Mouse (Mus musculus) midbrain, embryonic 13.5 days (tissue): ENCODE data around the gene Adgrv1. TPM values are rescaled to one million over a fixed set of nuclear protein-coding genes. Genes with fewer than 3 reads are reported as not detected.
A peak's percentile ranks its signal among the peaks of the same experiment; 100 is the strongest.
"Not testable (repeated sequence)": the region's sequence is repeated elsewhere in the genome, so short reads cannot be mapped to it uniquely, and the experiment has no call there.

ENCODE experiments used
- ATAC-seq: fragments of 200-750 bp; cut with Nextera tagmentation; 2 replicates; pipeline ENCODE4 v1.8.0; 2017; ENCODE audit warnings: mild to moderate bottlenecking, moderate TSS enrichment, moderate library complexity
- H3K27ac ChIP-seq: fragments of 300-500 bp; sonication (generic); 2 replicates; pipeline ENCODE4 v1.5.1; 2015; ENCODE audit warnings: inconsistent platforms, mild to moderate bottlenecking, moderate library complexity
- H3K27me3 ChIP-seq: fragments of 300-500 bp; sonication (generic); 2 replicates; pipeline ENCODE4 v1.6.1; 2015; ENCODE audit warnings: mild to moderate bottlenecking, inconsistent platforms
- H3K36me3 ChIP-seq: fragments of 300-500 bp; sonication (generic); 2 replicates; pipeline ENCODE4 v1.6.1; 2015; ENCODE audit warnings: mild to moderate bottlenecking, inconsistent platforms
- H3K4me1 ChIP-seq: fragments of 300-500 bp; sonication (generic); replicated peaks from 2 replicates; pipeline ENCODE4 v1.6.1; 2015; ENCODE audit warnings: inconsistent platforms
- H3K4me2 ChIP-seq: fragments of 300-500 bp; sonication (generic); replicated peaks from 2 replicates; pipeline ENCODE4 v1.6.1; 2015; ENCODE audit warnings: moderate library complexity, mild to moderate bottlenecking, inconsistent platforms
- H3K4me3 ChIP-seq: fragments of 300-500 bp; sonication (generic); replicated peaks from 2 replicates; pipeline ENCODE4 v1.5.1; 2015; ENCODE audit warnings: mild to moderate bottlenecking, inconsistent platforms
- H3K9ac ChIP-seq: fragments of 300-500 bp; sonication (generic); replicated peaks from 2 replicates; pipeline ENCODE4 v1.6.1; 2015; ENCODE audit warnings: mild to moderate bottlenecking, inconsistent platforms
- H3K9me3 ChIP-seq: fragments of 300-500 bp; sonication (generic); 2 replicates; pipeline ENCODE4 v1.6.1; 2016; ENCODE audit warnings: mild to moderate bottlenecking, inconsistent platforms
- WGBS: fragments of 180-500 bp; shearing (Covaris S2); methylation state at CpG from one replicate; pipeline ENCODE4 v1.1.7; 2015; 5-methylcytosine and 5-hydroxymethylcytosine counted together
- polyA plus RNA-seq: library from polyadenylated mRNA; unstranded; fragments of >200 nt; fragmentation: Nextera tagmentation; extraction: Ambion mirVana; gene quantifications from 2 replicates; pipeline ENCODE4 v1.2.1, GENCODE M21; 2015

Gene Adgrv1
- polyA plus RNA-seq = 28.5 and 29.1 TPM in 2 replicates

DNA sequence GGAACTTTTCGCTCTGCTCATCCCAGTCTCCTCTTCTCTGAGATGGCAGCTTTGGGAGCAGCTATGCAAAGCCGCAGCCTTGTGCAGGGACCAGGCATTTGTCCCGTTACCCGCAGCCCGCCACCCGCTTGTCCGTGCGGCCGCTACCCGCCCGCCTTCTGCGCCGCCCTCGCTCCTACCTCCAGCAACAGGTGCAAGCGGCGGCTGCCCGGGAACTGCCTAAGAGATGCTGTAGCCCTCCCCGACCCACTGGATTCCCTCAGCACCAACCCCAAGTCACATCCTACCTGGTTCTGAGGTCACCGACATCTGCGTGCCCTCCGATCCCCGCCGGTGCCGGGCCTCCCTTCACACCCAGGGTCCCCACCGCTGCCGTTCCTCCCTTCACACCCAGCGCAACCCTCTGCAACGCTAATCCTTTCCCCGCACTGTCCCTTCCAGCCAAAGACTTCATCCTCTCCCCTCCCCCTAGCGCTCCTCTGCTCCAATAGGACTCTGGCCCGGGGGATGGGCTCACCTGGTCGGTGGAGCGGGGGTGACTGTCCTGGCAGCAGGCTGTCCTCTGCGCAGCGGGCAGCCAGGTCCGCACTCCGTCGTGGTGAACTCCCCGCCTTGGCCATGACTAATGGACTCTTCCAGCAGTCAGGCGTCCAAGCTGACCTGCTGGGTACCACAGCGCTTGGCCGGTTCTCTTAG lies at the start of gene Adgrv1:
Gene Adgrv1 (minus strand): TSS at position 435 of the 696 bp plus-strand sequence.
- Histone ChIP-seq H3K9me3 (no peaks in the 10 kb centered on the region), H3K4me3 (peak within 1 kb of the TSS; percentile 49), H3K36me3 (no peaks in the 10 kb centered on the region), H3K27ac (no peak within 1 kb of the TSS; the same call in 1 of the 2 replicates), H3K9ac (peak within 1 kb of the TSS; percentile 74), H3K4me2 (peak within 1 kb of the TSS; percentile 76), H3K27me3 (no peaks in the 10 kb centered on the region; the same call in 1 of the 2 replicates), H3K4me1 (peaks cover 44% of the 10 kb centered on the region)
- peak; percentile 99 for ATAC-seq
- WGBS = under 1% methylated on average over 41 of the region's 42 CpGs

DNA sequence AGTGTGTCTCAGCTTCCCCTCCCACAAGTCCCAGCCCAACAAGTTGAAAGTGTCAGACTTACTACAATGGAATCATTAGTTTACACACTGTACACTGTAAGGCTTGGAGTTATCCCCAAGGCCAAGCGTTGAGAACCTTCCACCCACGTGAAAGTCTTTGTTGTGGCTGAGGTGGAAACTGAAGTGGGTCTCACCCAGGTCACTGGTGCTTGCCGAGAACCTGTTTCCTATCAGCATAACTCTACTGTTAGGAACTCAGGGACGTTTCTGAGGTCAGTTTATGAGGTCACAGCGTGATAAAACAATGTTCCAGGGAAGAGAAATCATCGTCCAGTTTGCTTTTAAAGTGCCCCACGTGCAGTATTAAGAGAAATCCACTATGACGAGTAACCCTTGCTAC lies 42.4 kb upstream of the Adgrv1 start:
- Histone ChIP-seq H3K27me3 (no peaks in the 10 kb centered on the region), H3K4me2 (no peak overlapping the region), H3K4me1 (no peaks in the 10 kb centered on the region), H3K27ac (no peak overlapping the region), H3K9me3 (no peaks in the 10 kb centered on the region), H3K9ac (no peak overlapping the region), H3K4me3 (no peak overlapping the region), H3K36me3 (peaks cover 18% of the 10 kb centered on the region)
- WGBS = 91% methylated on average over 8 of the region's 8 CpGs
- ATAC-seq = no peak

DNA sequence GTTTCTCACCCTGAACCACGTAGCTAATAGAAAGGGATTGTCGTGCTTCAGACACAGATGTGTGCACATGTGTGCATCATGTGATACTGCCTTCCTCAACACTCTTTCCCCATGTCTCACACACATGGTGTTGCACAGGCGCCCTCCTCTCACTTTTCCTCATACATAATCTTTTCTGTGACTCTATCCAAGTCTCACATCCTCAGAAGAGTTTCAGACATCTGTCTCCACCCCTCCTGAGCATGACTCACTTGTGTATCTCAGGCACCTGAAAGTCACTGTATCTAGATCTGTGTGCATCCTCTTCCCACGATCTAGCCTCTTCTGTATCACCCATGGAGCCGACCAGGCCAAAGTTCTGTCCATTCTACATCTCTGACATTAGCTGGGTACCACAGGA lies 34.8 kb upstream of the Adgrv1 start:
- Histone ChIP-seq H3K27me3 (no peaks in the 10 kb centered on the region), H3K36me3 (peaks cover 54% of the 10 kb centered on the region), H3K4me3 (no peak overlapping the region), H3K9me3 (no peaks in the 10 kb centered on the region), H3K27ac (no peak overlapping the region), H3K4me1 (no peaks in the 10 kb centered on the region), H3K4me2 (no peak overlapping the region), H3K9ac (no peak overlapping the region)
- 92% methylated on average over 5 of the region's 5 CpGs for whole genome bisulfite sequencing
- ATAC-seq = no peak

DNA sequence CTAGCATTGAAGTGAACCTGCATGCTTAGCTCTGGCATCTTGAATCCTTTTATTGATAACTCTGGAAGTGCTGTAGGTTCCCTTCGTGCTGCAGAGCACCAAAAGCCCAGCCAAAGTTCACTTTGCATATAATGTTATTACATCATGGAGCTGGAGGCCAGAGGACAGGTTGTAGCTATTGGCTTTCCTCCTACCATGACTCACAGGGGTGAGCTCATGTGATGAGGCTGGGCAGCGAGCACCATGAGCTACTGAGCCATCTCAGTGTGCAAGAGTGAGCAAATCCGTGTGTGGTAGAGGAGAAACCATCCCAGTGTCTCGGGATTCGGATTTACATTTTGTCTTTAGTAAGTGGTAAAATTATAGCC lies 31.4 kb upstream of the Adgrv1 start:
- Histone ChIP-seq H3K27ac (no peak overlapping the region), H3K4me3 (no peak overlapping the region), H3K4me2 (no peak overlapping the region), H3K4me1 (peaks cover 7% of the 10 kb centered on the region), H3K27me3 (no peaks in the 10 kb centered on the region), H3K9ac (no peak overlapping the region), H3K9me3 (no peaks in the 10 kb centered on the region), H3K36me3 (peaks cover 49% of the 10 kb centered on the region)
- no peak for ATAC-seq
- WGBS = 91% methylated on average over 5 of the region's 5 CpGs

DNA sequence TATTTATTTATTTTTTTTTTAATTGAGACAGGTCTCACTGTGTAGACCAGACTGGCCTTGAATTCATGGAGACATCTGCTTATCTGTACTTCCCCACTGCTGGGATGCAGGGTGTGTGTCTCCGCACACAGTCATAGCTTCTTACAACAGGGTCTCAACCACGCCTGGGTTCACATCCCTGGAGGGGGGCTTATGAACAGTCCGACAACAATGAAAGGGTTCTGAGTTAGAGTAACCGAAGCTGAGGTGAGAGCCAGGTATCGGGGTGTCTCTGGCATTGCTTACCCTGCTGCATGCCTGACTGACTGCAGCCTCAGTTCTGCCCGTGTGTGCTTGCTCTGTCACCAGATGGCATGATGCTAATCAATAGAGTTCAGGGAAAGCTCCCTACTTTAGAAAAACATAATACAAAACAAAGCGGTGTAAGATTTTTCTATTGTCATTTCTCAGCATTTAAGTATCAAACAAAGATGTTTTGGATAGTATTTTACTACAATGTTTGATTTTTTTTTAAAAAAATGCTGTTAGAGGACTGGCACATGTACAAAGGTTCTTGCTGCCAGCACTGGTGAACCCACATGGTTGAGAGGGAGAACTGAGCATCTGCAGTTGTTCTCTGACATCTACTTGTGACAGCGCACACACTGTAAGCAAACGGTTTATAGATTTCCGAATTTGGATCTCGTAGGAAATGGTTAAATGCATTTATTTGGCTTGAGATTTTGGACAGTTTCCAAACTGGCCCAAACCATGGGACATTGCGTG lies 30.8 kb upstream of the Adgrv1 start:
- Histone ChIP-seq H3K27me3 (no peaks in the 10 kb centered on the region), H3K9me3 (no peaks in the 10 kb centered on the region), H3K9ac (no peak overlapping the region), H3K4me3 (no peak overlapping the region), H3K4me2 (no peak overlapping the region), H3K4me1 (peaks cover 13% of the 10 kb centered on the region), H3K27ac (no peak overlapping the region), H3K36me3 (peaks cover 43% of the 10 kb centered on the region)
- ATAC-seq = peak; percentile 27; the same call in 1 of the 2 replicates
- WGBS = 85% methylated on average over 12 of the region's 12 CpGs

DNA sequence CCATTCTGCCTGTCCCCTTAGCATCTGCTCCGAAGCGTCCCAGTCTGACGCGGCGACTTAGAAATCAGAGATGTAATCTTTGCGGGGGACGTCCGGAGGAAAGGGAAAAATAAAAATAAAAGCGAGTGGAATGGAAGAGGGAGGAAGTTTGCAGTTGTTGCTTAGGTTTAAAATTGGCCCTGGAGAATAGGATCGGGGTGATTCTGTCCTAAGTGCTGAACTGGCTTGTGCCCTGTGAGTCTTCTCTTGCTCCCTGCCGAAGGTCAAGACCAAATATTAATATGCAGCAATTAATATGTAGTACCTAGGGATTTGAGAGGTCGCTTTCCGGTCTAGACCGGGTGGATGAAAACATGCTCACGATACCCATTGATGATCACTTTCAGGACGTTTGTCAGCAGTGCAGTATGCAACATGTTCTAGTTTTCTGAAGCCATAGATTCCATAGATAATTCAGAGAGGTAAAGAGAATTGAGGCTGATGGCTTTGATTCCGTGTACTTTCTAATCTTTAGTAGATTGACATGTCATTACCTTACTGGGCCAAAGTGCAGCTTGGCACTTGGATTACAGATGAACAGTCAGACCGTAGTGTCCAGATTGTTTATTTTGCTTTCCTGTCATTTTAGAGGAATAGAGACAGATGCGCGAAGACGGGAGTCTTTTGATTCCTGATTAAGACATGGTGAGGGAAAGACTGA lies 25.2 kb upstream of the Adgrv1 start:
- 8% methylated on average over 21 of the region's 21 CpGs for WGBS
- peak overlapping the region; percentile 77 for H3K4me2 ChIP-seq
- H3K9ac ChIP-seq = peak overlapping the region; percentile 84
- peaks cover 27% of the 10 kb centered on the region for H3K4me1 ChIP-seq
- ATAC-seq = peak; percentile 3
- peak overlapping the region; percentile 84 for H3K4me3 ChIP-seq
- H3K36me3 ChIP-seq = 0 out of 2 replicates have a peak, but pooled peaks cover 4% of the 10 kb centered on the region
- no peaks in the 10 kb centered on the region for H3K27me3 ChIP-seq
- peak overlapping the region; percentile 87 for H3K27ac ChIP-seq
- no peaks in the 10 kb centered on the region for H3K9me3 ChIP-seq

DNA sequence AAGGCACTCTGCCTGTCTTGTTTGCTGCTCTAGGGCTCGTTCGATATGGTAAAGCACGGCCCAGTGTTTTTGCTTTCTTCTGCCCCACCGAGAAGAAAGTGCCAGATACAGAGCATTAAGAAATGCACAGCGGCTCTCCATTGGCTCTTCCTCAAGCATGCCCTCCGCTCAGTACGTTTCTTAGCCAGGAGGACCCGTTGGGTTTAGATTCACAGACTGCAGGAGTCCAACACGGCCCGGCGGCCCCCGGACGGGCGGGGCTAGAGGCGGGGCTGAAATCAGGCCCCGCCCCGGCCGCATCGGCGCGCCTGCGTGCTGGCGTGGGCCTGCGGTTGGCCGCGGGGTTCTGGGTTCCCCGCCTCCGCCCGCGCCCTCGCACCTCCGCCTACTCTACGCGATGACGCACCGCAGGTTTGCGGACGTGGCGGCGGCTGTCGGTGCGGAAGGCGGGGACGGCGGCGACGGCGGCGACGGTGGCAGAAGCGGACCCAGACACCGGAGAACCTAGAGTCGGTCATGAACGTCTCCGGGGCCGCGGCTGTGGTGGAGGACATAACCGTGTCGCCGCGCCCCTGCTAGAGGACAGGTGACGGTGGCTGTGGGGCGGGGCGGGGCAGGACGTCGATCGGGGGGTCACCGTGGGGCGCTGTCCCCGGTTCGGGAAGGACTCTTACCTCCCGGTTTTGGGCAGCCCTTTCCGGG lies 24.5 kb upstream of the Adgrv1 start, which contains the start of gene Lysmd3:
Gene Lysmd3 (plus strand): TSS at position 313 of the 702 bp plus-strand sequence.
- Histone ChIP-seq H3K9ac (peak within 1 kb of the TSS; percentile 84), H3K4me1 (peaks cover 27% of the 10 kb centered on the region), H3K9me3 (no peaks in the 10 kb centered on the region), H3K36me3 (0 out of 2 replicates have a peak, but pooled peaks cover 4% of the 10 kb centered on the region), H3K27me3 (no peaks in the 10 kb centered on the region), H3K4me3 (peak within 1 kb of the TSS; percentile 84), H3K27ac (peak within 1 kb of the TSS; percentile 87), H3K4me2 (peak within 1 kb of the TSS; percentile 77)
- under 1% methylated on average over 73 of the region's 73 CpGs for WGBS
- ATAC-seq = peak; percentile 99

DNA sequence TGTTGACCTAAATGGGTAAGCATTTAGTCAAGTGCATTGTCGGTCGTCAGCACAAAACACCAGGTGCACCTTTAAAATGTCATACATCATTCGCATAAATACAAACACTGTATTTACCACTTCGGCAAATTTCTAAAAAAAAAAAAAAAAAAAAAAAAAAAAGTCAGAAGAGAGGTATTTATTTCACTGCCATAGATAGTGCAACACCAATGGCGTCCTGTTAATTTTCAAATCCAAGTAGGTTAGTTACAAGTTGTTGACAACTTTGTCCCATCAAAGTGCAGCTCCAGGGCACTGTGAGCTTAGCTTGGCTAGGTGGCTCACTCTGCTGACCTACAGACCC lies 24.0 kb upstream of the Adgrv1 start:
- H3K36me3 ChIP-seq = 0 out of 2 replicates have a peak, but pooled peaks cover 4% of the 10 kb centered on the region
- no peak for ATAC-seq
- peak overlapping the region; percentile 84 for H3K4me3 ChIP-seq
- H3K9ac ChIP-seq = peak overlapping the region; percentile 84
- 8% methylated on average over 5 of the region's 5 CpGs for WGBS
- H3K9me3 ChIP-seq = no peaks in the 10 kb centered on the region
- H3K27me3 ChIP-seq = no peaks in the 10 kb centered on the region
- peaks cover 27% of the 10 kb centered on the region for H3K4me1 ChIP-seq
- peak overlapping the region; percentile 77 for H3K4me2 ChIP-seq
- peak overlapping the region; percentile 87 for H3K27ac ChIP-seq

DNA sequence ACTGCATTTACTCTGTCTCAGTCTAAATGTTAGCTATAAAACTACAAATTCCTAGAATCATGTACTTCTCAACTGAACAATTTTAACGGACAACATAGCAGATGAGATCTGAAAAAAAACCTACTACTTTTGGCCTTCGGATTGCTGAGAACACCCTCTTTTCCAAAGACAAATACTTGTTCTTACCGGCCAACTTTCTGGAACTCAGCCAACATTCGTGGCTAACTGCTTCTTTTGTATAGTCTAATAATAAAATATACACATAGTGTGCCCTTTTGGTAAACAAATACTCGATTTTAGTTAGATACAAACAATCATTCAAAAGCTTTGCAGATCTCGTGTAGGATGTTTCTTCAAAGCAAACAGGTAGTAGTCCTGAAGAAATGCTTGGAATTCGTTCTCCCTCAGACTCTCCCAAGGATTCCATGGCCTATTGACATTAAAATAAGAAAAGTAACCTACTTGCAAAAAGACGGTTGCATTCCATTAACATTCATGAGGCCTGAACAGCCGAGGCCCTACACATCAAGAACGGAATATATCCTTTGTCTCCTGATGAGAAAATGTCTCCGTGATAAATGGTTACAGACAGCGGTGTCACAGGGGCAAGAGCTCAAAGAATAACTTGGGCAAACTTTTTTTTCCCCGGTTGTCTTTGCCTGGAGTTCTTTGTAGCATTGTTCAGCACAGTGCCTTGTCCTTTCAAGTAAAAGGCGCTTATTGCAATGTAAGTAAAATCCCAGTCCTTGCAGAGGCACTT lies 23.3 kb upstream of the Adgrv1 start:
- no peak for ATAC-seq
- H3K4me2 ChIP-seq = peak overlapping the region; percentile 77
- peak overlapping the region; percentile 68 for H3K27ac ChIP-seq
- 4% methylated on average over 14 of the region's 14 CpGs for WGBS
- no peaks in the 10 kb centered on the region for H3K27me3 ChIP-seq
- 0 out of 2 replicates have a peak, but pooled peaks cover 4% of the 10 kb centered on the region for H3K36me3 ChIP-seq
- H3K4me3 ChIP-seq = peak overlapping the region; percentile 84
- no peak overlapping the region for H3K9ac ChIP-seq
- peaks cover 27% of the 10 kb centered on the region for H3K4me1 ChIP-seq
- H3K9me3 ChIP-seq = no peaks in the 10 kb centered on the region

DNA sequence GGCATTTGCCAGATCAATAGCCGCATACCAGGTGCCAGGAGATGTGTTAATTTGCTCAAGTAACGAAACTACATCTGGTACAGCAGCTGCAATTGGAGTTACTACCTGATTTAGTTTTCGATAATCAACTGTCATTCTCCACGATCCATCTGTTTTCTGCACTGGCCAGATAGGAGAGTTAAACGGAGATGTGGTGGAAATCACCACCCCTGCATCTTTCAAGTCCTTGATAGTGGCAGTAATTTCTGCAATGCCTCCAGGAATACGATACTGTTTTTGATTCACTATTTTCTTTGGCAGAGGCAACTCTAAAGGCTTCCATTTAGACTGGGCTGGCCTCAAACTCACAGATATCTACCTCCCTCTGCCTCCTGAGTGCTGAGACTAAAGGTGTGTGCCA lies 17.4 kb upstream of the Adgrv1 start:
- H3K27ac ChIP-seq, H3K4me3 ChIP-seq, H3K9ac ChIP-seq, H3K4me2 ChIP-seq, H3K27me3 ChIP-seq, H3K4me1 ChIP-seq, H3K36me3 ChIP-seq, H3K9me3 ChIP-seq, ATAC-seq: not testable (repeated sequence)
- 87% methylated on average over 5 of the region's 6 CpGs for WGBS

DNA sequence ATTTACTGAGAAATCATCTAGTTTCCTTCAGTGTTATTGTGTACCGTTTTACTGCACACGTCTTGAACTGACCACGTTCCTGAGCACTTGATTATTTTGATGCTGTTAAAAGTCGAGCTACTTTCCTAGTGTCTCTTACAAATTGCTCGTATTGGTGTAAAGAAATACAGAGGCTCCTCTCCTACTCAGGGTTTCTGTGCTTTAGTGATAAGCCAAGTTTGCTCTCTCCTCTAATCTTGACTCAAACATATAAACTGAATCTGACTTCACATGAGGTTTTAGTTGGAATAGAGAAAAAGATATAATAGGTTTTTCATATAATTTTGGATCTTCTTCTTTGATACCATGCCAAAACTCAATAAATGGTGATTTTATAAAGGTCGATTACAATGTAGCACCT lies 13.4 kb upstream of the Adgrv1 start:
- Histone ChIP-seq H3K9ac (no peak overlapping the region), H3K4me1 (peaks cover 10% of the 10 kb centered on the region), H3K27me3 (no peaks in the 10 kb centered on the region), H3K36me3 (no peaks in the 10 kb centered on the region), H3K4me3 (no peak overlapping the region), H3K27ac (no peak overlapping the region), H3K4me2 (no peak overlapping the region), H3K9me3 (no peaks in the 10 kb centered on the region)
- WGBS = 90% methylated on average over 6 of the region's 6 CpGs
- ATAC-seq = no peak
